Mouse (Mus musculus): ENCODE results near the gene Fnbp1. TPM values are rescaled to one million over a fixed set of nuclear protein-coding genes. Genes with fewer than 3 reads are reported as not detected.

Gene Fnbp1
- polyA plus RNA-seq, 1 experiment from 2014 or later, result 23.7 TPM

GRCm38 (mm10) chr2:31066019-31066789 is 75.6 kb downstream of the Fnbp1 start:
- 77% methylated on average over 11 of the region's 11 CpGs for WGBS
- Histone ChIP-seq H3K9me3 (replicated peaks; ENCODE audit: control insufficient read depth, low read length) (no peaks in the 10 kb centered on the region), H3K4me2 (ENCODE audit: low read depth, low read length) (no peak overlapping the region), H3K27me3 (ENCODE audit: control insufficient read depth, insufficient read depth, low read length) (no peaks in the 10 kb centered on the region), H3K9ac (ENCODE audit: low read length) (no peak overlapping the region), H3K4me3 (ENCODE audit: low read length) (no peak overlapping the region), H3K27ac (ENCODE audit: low read length) (no peak overlapping the region), H3K36me3 (ENCODE audit: control insufficient read depth, insufficient read depth) (peaks cover 2% of the 10 kb centered on the region; the same call in 1 of the 2 replicates), H3K4me1 (ENCODE audit: control insufficient read depth, insufficient read depth, low read length) (0 out of 2 replicates have a peak, but pooled peaks cover 5% of the 10 kb centered on the region)
- no peak for ATAC-seq (replicated peaks; ENCODE audit: extremely low read depth, insufficient read depth, low FRiP score)

GRCm38 (mm10) chr2:31061868-31062628 is 79.8 kb downstream of the Fnbp1 start:
- no peak overlapping the region for H3K4me2 ChIP-seq (ENCODE audit: low read depth, low read length)
- no peak overlapping the region for H3K4me3 ChIP-seq (ENCODE audit: low read length)
- H3K4me1 ChIP-seq (ENCODE audit: control insufficient read depth, insufficient read depth, low read length), result no peaks in the 10 kb centered on the region
- H3K27ac ChIP-seq (ENCODE audit: low read length), result no peak overlapping the region
- H3K9ac ChIP-seq (ENCODE audit: low read length), result no peak overlapping the region
- H3K9me3 ChIP-seq (replicated peaks; ENCODE audit: control insufficient read depth, low read length), result no peaks in the 10 kb centered on the region
- ATAC-seq (replicated peaks; ENCODE audit: extremely low read depth, insufficient read depth, low FRiP score), result no peak
- peaks cover 16% of the 10 kb centered on the region for H3K36me3 ChIP-seq (ENCODE audit: control insufficient read depth, insufficient read depth)
- no peaks in the 10 kb centered on the region for H3K27me3 ChIP-seq (ENCODE audit: control insufficient read depth, insufficient read depth, low read length)
- WGBS, result 82% methylated on average over 10 of the region's 10 CpGs

GRCm38 (mm10) chr2:31060787-31061730 is 80.7 kb downstream of the Fnbp1 start:
- Histone ChIP-seq H3K27me3 (ENCODE audit: control insufficient read depth, insufficient read depth, low read length) (no peaks in the 10 kb centered on the region), H3K4me1 (ENCODE audit: control insufficient read depth, insufficient read depth, low read length) (no peaks in the 10 kb centered on the region), H3K27ac (ENCODE audit: low read length) (no peak overlapping the region), H3K36me3 (ENCODE audit: control insufficient read depth, insufficient read depth) (peaks cover 26% of the 10 kb centered on the region), H3K4me3 (ENCODE audit: low read length) (no peak overlapping the region), H3K9ac (ENCODE audit: low read length) (no peak overlapping the region), H3K9me3 (replicated peaks; ENCODE audit: control insufficient read depth, low read length) (no peaks in the 10 kb centered on the region), H3K4me2 (ENCODE audit: low read depth, low read length) (no peak overlapping the region)
- ATAC-seq (replicated peaks; ENCODE audit: extremely low read depth, insufficient read depth, low FRiP score), result no peak; the same call in 1 of the 2 replicates
- 81% methylated on average over 28 of the region's 28 CpGs for WGBS

- H3K9ac ChIP-seq (ENCODE audit: low read length), result no peak overlapping the region
- H3K4me2 ChIP-seq (ENCODE audit: low read depth, low read length), result no peak overlapping the region
- WGBS, result 90% methylated on average over 1 of the region's 1 CpGs
- H3K4me3 ChIP-seq (ENCODE audit: low read length), result no peak overlapping the region
- H3K9me3 ChIP-seq (replicated peaks; ENCODE audit: control insufficient read depth, low read length), result no peaks in the 10 kb centered on the region
- ATAC-seq (replicated peaks; ENCODE audit: extremely low read depth, insufficient read depth, low FRiP score), result no peak
- peaks cover 33% of the 10 kb centered on the region for H3K36me3 ChIP-seq (ENCODE audit: control insufficient read depth, insufficient read depth)
- no peaks in the 10 kb centered on the region for H3K4me1 ChIP-seq (ENCODE audit: control insufficient read depth, insufficient read depth, low read length)
- H3K27ac ChIP-seq (ENCODE audit: low read length), result no peak overlapping the region
- H3K27me3 ChIP-seq (ENCODE audit: control insufficient read depth, insufficient read depth, low read length), result no peaks in the 10 kb centered on the region
Observed at GRCm38 (mm10) chr2:31060271-31060670, 81.5 kb downstream of the Fnbp1 start.

GRCm38 (mm10) chr2:31058443-31058842 is 83.4 kb downstream of the Fnbp1 start:
- Histone ChIP-seq H3K27me3 (ENCODE audit: control insufficient read depth, insufficient read depth, low read length) (no peaks in the 10 kb centered on the region), H3K4me1 (ENCODE audit: control insufficient read depth, insufficient read depth, low read length) (no peaks in the 10 kb centered on the region), H3K9ac (ENCODE audit: low read length) (no peak overlapping the region), H3K4me3 (ENCODE audit: low read length) (no peak overlapping the region), H3K27ac (ENCODE audit: low read length) (no peak overlapping the region), H3K36me3 (ENCODE audit: control insufficient read depth, insufficient read depth) (peaks cover 47% of the 10 kb centered on the region), H3K9me3 (replicated peaks; ENCODE audit: control insufficient read depth, low read length) (no peaks in the 10 kb centered on the region), H3K4me2 (ENCODE audit: low read depth, low read length) (no peak overlapping the region)
- no peak for ATAC-seq (replicated peaks; ENCODE audit: extremely low read depth, insufficient read depth, low FRiP score)
- WGBS, result 82% methylated on average over 4 of the region's 4 CpGs

- Histone ChIP-seq H3K4me1 (ENCODE audit: control insufficient read depth, insufficient read depth, low read length) (no peaks in the 10 kb centered on the region), H3K27ac (ENCODE audit: low read length) (no peak overlapping the region), H3K36me3 (ENCODE audit: control insufficient read depth, insufficient read depth) (peaks cover 48% of the 10 kb centered on the region), H3K9me3 (replicated peaks; ENCODE audit: control insufficient read depth, low read length) (no peaks in the 10 kb centered on the region), H3K4me2 (ENCODE audit: low read depth, low read length) (no peak overlapping the region), H3K27me3 (ENCODE audit: control insufficient read depth, insufficient read depth, low read length) (no peaks in the 10 kb centered on the region), H3K4me3 (ENCODE audit: low read length) (no peak overlapping the region), H3K9ac (ENCODE audit: low read length) (no peak overlapping the region)
- no peak for ATAC-seq (replicated peaks; ENCODE audit: extremely low read depth, insufficient read depth, low FRiP score)
- 61% methylated on average over 6 of the region's 6 CpGs for WGBS
Observed at GRCm38 (mm10) chr2:31057549-31058177, 84.1 kb downstream of the Fnbp1 start.

GRCm38 (mm10) chr2:31056070-31056469 is 85.7 kb downstream of the Fnbp1 start:
- Histone ChIP-seq H3K36me3 (ENCODE audit: control insufficient read depth, insufficient read depth) (peaks cover 54% of the 10 kb centered on the region), H3K9me3 (replicated peaks; ENCODE audit: control insufficient read depth, low read length) (no peaks in the 10 kb centered on the region), H3K27ac (ENCODE audit: low read length) (no peak overlapping the region), H3K9ac (ENCODE audit: low read length) (no peak overlapping the region), H3K4me2 (ENCODE audit: low read depth, low read length) (no peak overlapping the region), H3K4me3 (ENCODE audit: low read length) (no peak overlapping the region), H3K4me1 (ENCODE audit: control insufficient read depth, insufficient read depth, low read length) (no peaks in the 10 kb centered on the region), H3K27me3 (ENCODE audit: control insufficient read depth, insufficient read depth, low read length) (no peaks in the 10 kb centered on the region)
- WGBS, result 98% methylated on average over 3 of the region's 3 CpGs
- no peak for ATAC-seq (replicated peaks; ENCODE audit: extremely low read depth, insufficient read depth, low FRiP score)

GRCm38 (mm10) chr2:31053851-31054340 is 87.9 kb downstream of the Fnbp1 start:
- Histone ChIP-seq H3K4me3 (ENCODE audit: low read length) (no peak overlapping the region), H3K4me1 (ENCODE audit: control insufficient read depth, insufficient read depth, low read length) (no peaks in the 10 kb centered on the region), H3K36me3 (ENCODE audit: control insufficient read depth, insufficient read depth) (peaks cover 54% of the 10 kb centered on the region), H3K27me3 (ENCODE audit: control insufficient read depth, insufficient read depth, low read length) (no peaks in the 10 kb centered on the region), H3K9ac (ENCODE audit: low read length) (no peak overlapping the region), H3K27ac (ENCODE audit: low read length) (no peak overlapping the region), H3K4me2 (ENCODE audit: low read depth, low read length) (no peak overlapping the region), H3K9me3 (replicated peaks; ENCODE audit: control insufficient read depth, low read length) (no peaks in the 10 kb centered on the region)
- 85% methylated on average over 11 of the region's 11 CpGs for WGBS
- ATAC-seq (replicated peaks; ENCODE audit: extremely low read depth, insufficient read depth, low FRiP score), result no peak

Data from heart, embryonic 16.5 days (tissue).